Mouse (Mus musculus) frontal cortex, adult 2 months (tissue): Measurements from ENCODE around the gene Igsf9. TPM values are rescaled to one million over a fixed set of nuclear protein-coding genes. Genes with fewer than 3 reads are reported as not detected.

Experiments
- DNase-seq, 2 experiments: peaks; one replicate each; pipeline ENCODE4 v3.0.0; 2022; ENCODE audit warnings: low spot score in 1 of 2; ENCODE audit errors: extremely low spot score in 1 of 2
- polyA plus RNA-seq: library from polyadenylated mRNA; depleted of rRNA; stranded (reverse); fragments of >200 nt; gene quantifications from 2 replicates; pipeline ENCODE4 v1.2.3, GENCODE M21; 2012

The Igsf9 gene
- polyA plus RNA-seq, 1 experiment: 13.3 TPM

DNA sequence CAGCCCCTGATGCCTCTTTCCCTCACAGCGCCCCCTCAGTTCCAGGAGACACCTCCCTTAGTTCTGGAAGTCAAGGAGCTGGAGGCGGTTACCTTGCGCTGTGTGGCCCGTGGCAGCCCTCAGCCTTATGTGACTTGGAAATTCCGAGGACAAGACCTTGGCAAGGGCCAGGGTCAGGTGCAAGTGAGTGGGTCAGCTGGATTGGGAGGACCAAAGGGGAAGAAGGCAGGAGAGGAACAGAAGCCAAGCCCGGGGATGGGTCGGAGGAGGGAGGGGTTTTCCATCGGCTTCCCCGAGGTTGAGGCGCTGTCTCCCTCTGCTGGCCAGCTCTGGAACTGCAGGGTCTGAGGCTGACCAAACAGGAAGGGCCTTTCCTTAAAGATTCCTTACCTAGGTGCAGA is 8.7 kb downstream of the Igsf9 start:
- peak; percentile 60 to 95 for DNase-seq

DNA sequence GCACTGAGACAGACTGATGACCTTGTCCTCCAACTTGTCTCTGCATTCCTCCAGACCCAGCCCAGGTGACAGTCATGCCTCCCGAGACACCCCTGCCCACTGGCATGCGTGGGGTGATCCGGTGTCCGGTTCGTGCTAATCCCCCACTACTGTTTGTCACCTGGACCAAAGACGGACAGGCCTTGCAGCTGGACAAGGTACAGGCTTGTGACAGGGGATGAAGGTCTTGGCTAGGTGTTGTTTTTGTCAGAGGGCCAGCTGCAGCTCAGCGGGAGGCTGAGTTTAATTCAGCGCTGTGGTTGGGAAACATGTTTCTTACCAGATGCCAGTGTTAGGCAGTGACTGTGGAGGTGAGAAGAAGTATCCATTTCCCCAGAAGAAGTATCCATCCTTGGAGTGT is 10.5 kb downstream of the Igsf9 start:
- no peak for DNase-seq

DNA sequence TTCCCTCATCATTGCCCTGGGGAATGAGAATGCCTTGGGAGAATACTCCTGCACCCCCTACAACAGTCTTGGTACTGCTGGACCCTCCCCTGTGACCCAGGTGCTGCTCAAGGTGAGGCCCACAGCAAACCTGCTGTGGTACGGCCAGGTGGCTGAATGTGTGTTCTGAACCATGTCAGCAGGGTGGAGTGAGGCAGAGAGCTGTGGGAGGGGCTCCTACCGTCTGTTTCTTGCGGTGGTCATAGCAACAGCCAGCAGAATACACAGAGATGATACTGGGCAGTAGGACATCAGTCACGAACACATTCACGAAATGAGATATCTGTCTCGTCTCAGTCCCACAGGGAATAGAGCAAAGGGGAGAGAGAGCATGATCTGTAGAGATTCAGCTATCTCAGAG is 11.9 kb downstream of the Igsf9 start:
- DNase-seq: no peak

DNA sequence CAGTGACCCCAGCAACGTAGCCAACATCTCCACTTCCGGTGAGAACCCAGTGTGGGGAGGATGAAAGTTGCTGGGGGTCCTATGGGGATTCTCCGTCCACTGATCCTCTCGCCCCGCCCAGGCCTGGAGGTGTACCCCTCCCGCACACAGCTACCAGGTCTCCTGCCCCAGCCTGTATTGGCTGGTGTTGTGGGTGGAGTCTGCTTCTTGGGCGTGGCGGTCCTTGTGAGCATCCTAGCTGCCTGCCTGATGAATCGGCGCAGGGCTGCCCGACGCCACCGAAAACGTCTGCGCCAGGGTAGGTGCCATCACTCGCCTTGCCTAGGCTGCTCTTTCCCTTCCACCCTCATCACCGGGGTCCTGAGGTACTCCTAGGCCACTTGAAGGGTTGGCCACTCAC is 14.4 kb downstream of the Igsf9 start:
- DNase-seq: no peak

DNA sequence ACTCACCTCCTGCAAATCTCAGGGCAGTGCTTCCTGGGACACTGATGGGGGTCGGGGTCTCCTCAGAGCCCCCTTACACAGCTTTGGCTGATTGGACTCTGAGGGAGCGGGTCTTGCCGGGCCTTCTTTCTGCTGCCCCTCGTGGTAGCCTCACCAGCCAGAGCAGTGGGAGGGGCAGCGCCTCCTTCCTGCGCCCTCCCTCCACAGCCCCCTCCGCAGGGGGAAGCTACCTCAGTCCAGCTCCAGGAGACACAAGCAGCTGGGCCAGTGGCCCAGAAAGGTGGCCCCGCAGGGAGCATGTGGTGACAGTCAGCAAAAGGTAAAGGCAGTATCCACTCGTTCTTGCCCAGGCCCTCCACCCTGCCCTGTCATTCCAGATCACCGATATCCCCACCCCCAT is 15.8 kb downstream of the Igsf9 start:
- no peak for DNase-seq

DNA sequence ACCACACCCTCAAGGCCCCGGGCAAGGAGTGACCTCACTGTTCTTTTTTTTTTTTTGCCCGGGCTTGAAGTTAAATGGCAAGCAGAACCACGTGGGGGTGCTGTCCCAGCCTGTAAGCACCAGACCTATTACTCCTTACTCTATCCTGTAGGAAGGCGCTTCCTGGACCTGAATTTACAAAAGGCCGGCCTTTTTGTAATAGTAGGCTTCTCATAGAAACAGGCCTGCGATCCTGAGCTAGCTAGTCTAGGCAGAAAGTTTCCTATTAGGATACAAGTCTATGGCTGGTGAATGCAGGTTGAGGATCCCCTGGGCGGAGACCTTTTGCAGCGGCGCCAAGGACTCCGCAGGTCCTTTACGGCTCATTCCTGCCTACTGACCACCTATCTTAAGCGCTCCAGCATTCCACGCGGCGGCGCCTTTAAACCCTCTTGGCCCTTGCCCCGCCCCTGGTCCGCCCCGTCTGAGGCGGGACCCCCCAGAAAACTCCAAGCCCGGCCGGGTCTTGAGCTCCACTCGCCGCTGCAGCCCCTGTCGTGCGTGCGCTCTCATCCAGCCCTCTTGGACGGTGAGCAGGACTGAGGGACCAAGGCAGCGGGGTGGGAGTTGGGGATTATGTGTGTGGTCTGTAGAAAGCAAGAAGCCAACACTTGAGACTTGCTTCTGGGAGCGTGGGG is 18.3 kb downstream of the Igsf9 start, which contains the start of gene Tagln2:
Tagln2 (plus strand) TSS at position 283 of the 677 bp plus-strand sequence.
- DNase-seq: peak in 1 of 2 experiments; percentile 26

DNA sequence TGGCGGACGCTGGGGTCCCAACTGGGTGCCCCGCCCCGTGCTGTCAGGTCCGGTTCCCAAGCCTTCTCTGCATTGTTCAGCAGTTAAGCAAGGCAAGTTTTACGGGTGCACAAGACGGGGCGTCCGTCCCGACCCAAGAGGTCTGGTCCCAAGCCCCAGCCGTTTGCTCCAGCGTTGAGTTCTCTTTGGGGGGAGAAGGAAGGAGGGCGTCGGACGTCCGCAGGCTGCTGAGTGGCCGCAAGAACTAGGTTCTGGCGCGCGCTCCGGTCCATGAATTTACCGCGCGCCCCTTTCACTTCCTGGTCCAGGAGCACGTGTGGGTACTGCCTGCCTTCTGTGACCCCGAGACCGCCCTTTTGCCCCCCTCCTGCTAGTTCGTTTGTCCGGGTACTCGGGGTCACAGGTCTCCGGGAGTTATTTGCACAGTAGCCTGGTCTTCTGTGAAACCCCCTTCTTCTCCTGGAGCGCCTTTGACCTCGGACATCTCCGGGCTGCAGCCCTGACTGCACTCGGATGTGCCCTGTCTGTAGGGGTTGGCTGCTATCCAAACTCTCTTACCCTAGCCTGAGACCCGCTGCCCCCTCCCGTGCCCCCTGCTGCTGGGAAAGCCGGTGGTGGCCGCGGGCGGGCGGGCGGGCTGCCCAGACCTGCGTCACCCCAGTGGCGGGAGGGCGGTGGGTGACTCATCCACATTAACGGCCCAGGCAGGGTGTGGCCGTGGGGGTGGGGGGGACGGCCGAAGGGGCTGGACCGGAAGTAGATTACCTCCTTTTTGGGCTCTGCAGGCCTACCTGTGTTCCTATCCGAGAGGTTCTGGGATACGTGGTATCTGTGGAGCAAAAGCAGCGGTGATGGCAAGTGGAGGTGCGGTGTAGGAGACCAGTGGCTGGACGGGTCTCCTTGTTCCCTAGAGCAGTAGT is 19.1 kb downstream of the Igsf9 start:
- DNase-seq: no peak

DNA sequence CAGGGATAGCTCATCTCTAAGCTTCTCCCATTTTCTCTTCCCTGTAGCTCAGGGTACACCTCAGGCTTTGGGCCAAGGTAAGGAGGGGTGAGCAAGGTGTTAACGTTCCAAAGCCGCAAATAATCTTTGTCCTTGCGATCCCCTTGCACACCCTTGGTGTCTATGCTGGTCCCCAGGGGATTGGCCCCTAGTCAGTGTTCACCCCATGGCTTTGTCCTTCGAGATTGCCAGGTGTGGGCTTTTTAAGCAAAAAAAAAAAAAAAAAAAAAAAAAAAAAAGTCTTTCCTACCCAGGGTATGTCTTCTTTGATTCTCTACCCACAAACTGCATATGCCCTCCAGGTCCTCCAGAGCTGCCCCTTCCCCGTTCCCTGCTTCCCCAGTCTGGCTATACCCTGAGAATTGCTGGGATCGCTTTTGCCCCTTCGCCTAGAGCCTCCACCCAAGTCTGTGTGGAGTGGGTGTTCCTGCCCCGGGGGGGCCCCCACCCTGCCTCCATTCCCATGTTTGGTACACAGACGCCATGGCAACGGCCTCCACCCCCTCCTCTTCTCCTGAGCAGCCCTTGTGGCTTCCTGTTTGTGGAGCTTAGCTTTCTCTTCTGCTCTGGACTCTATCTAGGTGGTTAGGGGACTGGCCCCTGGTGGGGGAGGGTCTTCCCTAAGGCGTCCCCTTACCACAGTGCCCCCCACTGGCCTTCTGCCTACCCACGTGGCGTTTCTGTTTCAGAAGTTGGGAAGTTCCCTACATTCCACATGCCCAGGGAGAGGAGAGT is 20.0 kb downstream of the Igsf9 start:
- DNase-seq: no peak

DNA sequence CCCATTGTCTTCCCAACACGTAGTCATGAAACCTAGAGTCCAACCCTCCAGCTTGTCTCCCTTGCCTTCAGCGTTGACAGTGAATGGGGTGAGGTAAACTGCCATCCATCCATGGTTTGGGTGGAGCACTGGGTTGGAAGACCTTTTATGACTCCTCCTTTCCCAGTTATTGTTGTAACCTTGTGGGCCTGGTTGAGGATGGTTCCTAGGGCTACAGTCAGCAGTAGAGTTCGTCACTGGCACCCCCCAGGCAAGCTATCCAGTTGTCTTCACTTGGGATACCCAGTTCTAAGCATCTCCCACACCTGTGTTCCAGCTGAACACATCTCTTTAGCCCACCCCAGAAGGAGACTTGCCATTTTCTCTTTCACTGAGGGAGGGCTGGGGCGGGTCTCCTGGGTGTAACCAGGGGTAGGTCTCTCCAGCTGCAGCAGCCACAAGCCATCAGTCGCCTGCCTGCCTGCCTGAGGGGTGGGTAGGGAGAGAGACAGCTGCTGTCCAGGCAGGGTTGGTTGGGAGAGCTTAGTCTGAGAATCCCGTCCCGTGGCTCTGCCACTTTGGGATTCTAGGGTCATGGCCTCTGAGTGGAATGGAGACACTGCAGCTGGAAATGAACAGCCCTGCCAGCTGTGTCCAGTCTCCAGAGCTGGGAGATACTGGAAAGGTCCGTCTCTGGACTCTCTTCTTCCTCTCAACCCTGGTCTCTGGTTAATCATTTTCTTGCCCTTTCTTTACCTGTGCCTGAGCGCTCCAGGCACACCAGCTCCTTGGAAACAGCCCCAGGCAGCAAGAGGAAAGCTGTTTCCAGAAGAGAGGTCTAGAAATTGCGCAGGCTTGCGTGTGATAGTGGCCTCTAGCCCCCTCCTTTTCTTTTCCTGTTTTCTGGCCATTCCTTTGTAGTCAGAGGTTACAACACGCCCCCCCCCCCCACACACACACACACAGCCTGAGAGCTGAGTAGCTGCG is 20.8 kb downstream of the Igsf9 start:
- DNase-seq: no peak

DNA sequence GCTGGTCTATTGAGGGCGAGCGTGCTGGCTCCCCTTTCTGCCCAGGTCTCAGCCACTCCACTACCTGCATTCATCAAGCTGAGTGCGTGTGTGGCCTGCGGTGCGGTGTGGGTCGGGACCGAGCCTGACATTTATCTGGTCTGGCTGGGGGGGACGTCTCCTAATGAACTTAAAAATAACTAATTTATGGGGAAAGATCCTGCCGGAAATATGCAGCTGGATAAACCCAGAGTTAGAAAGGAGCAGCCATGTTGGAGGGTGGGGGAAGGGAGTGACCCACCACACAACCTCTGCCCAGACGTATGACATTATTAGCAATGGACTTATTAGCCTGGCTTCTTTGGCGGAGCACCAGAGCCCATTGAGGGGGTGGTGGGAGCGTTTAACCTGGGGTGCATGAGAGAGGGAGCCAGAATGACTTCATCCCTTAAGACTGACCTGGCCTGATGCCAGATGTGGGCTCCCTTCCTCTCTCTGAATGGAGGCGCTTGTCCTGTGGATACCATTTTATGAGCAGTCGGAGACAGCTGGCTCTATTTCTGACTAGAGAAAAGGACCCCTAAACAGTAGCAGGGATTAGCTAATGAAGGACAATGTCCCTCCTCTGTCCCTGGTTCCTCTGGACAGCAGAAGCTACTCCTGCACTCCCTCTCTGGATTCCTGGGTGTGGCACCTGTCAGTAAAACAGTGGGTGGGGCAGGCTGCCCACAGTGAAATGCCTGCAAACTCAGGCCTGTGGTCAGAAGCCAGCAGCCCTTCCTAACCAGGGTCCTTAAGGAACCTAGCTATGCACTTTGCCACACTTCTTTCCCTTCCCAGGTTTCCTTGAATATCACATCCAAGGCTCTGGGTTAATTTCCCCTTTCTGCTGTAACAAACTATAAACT is 21.8 kb downstream of the Igsf9 start:
- no peak for DNase-seq

DNA sequence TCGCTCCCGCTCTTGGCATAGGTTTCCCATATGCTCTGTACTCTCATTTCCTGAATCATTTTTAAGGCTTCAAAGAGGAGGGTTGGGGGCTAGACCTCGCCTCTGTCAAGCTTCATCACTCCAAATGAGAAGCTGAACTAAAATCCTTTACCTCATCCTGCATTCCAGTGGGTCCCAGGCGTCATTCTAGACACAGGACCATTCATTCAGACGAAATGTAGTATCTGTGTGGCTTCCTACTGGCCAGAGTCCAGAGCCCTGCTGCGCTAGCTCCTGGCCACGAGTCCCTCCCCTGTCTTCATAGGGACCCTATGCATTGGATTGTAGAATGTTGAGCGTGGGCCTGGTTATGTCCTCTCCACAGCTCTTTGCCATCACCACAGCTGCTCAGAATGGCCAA is 23.2 kb downstream of the Igsf9 start:
- DNase-seq: no peak

DNA sequence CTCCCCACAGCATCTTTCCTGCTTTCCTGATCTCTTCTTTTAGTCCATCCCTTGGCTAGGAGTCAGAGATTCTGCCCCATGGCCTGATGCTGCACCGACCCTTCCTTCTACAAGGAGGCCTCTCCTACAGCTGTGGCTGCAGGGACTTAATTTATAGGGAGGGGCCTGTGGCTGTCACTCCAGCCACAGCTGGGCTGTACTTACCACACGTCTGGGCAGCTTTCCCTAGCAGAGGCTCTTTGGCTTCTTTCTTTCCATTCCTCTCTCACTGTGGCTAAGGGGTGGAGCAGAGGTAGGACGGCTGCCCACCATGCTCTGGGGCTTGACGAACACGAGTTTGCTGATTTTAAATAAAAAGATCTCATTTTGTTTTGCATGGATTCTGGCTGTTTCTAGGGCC is 25.4 kb downstream of the Igsf9 start:
- DNase-seq: no peak

DNA sequence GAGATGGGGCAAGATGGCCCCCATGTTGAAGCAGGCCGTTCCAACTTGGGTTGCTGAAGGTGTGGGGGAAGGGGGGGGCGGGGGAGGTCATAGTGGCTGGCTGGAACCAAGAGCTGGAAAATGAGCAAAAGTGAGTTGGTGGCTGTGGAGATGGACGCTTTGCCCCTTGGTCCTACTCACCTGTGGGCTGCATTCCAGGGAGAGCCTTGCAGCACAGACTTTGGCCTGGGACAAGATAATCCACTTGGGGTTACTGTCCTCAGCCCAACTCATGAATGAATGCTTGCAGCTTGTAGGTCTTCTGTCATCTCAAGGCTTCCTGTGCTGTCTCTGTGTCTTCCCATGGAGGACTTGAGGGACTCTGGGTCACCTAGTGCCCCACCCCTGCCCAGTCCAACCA is 26.1 kb downstream of the Igsf9 start:
- no peak for DNase-seq

DNA sequence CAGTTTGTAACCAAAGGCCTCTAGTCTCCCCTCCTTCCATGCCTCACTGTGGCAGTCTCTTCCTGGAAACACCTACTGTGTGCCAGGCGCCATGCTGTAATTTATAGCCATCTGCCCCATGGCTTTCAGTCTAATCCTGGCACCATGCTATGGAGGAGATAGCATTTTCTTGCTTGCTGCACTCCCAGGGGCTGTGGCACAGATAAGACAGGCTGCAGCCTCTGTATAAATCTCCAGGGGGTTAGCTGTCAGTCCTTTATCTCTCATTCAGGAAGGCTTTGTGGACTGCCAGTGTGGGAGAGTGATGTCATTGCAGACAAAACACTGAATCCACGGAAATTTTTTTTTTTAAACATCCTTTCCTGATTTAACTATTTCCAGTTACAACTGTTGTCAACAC is 26.6 kb downstream of the Igsf9 start:
- DNase-seq: no peak

DNA sequence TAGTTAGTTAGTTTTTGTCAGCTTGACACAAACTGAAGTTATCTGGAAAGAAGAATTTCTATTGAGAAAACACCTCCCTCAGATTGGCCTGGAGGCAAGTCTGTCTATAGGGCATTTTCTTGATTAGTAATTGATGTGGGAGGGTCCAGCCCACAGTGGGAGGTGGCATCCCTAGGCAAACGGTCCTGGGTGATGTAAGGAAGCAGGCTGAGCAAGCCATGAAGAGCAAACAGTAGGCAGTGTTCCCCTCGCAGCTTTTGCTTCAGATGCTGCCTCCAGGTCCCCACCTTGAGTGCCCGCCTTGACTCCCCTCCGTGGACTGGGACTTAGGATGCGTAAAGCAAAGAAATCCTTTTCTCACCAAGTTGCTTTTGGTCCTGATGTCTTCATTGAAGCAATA is 27.6 kb downstream of the Igsf9 start:
- no peak for DNase-seq

DNA sequence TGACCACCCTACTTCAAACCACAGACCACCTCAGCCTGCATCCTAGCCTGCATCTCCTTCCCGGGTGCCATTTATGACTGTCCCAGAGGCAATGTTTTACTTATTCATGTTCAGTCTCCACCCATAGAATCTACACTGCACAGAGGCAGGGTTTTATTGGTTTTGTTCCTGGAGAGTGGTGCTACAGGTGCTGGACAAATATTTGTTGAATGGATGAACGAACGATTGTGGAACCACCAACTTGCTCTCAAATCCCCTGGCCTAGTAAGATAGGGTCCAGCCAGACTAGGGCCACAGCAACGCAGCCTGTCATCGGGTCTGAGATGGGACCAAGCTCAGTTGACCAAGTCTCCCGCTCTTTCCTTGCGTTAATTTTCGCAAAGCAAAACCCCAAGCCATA is 28.4 kb downstream of the Igsf9 start:
- DNase-seq: no peak

DNA sequence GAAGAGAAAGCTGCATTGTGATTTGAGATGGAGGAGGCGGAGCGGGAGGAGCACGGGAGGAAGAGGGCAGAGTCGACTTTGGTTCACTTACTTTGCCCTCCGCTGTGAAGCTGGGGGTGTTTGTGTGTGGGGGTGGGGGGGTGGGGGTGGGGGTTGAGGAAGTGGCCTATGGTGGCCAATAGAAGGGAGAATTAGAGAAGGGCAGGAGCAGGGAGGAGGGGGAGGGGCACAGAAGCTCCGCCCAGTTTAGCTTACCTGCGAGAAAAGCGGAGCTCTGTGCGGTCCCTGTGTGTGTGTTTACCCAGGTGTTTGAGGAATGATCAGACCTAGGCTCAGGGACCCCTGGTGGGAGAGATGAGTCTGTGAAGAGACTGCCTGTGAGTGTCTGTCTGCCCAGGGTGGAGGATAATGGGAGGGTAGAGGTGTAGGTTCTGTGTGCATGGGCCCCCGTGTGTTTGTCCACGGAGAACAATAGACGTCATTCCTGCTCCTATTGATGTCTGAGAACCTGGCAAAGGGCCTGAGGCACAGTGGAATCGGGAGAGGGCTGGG is 28.9 kb downstream of the Igsf9 start:
- DNase-seq: no peak

DNA sequence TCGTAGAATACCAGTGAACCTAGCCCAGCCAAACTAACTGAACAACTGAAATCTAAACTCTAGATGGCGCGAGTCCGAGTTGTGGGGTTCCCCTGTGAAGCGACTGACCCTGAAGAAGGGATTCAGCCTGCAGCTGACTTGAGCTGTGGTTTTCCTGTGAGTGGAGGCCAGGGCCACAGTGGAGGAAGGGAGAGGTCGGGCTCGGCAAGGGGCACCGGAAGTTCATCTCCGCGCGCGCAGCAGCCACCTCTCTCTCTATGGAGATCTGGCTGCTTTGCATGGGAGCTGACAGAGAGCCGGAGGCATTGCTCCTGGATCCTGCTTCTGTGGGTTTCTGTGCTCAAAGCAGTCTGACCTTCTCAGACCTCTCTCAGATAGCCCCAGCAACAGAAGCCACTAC is 31.4 kb downstream of the Igsf9 start:
- DNase-seq: peak in 1 of 2 experiments; percentile 20
